Mouse (Mus musculus): ENCODE measurements around the gene Cuedc1. TPM values are rescaled to one million over a fixed set of nuclear protein-coding genes. Genes with fewer than 3 reads are reported as not detected.

Cuedc1 gene
- polyA plus RNA-seq, 1 experiment from 2014 or later: 17.0 TPM

GRCm38 (mm10) chr11:88165683-88166364 lies 68.0 kb downstream of the Cuedc1 start:
- no peak overlapping the region for H3K27ac ChIP-seq (ENCODE audit: low read depth, low read length)
- H3K9me3 ChIP-seq (ENCODE audit: control insufficient read depth, low read length): no peaks in the 10 kb centered on the region
- 81% methylated on average over 10 of the region's 10 CpGs for WGBS
- H3K9ac ChIP-seq (ENCODE audit: low read length): no peak overlapping the region
- peaks cover 33% of the 10 kb centered on the region for H3K4me1 ChIP-seq (ENCODE audit: control insufficient read depth, insufficient read depth, low read length)
- H3K27me3 ChIP-seq (ENCODE audit: control insufficient read depth, insufficient read depth, low read length): 0 out of 2 replicates have a peak, but pooled peaks cover 2% of the 10 kb centered on the region
- H3K36me3 ChIP-seq (ENCODE audit: control insufficient read depth, insufficient read depth, low read length): no peaks in the 10 kb centered on the region
- no peak overlapping the region for H3K4me2 ChIP-seq
- ATAC-seq (ENCODE audit: low FRiP score): no peak
- no peak overlapping the region for H3K4me3 ChIP-seq (ENCODE audit: low read depth, low read length)
- no peak for DNase-seq (ENCODE audit: low spot score, missing footprints)

DNA sequence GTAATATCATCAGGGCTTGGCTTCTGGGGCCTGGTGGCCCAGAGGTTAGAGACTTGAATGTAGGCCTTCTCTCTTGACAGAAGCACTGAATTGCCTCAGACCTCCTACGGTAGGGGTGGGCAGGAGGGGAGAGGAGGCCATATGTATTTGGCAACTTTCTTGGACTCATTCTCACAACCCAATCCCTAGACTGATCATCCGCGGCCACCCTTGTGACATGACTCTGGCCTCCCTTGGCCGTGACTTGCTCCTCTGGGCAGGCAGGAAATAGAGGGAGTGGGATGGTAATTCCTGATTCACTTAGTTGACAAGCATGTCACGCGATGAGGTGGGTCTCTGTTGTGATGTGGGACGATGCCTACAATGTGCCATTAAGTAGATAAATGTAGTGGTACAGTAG lies 68.6 kb downstream of the Cuedc1 start:
- Histone ChIP-seq H3K27ac (ENCODE audit: low read depth, low read length) (no peak overlapping the region), H3K9me3 (ENCODE audit: control insufficient read depth, low read length) (no peaks in the 10 kb centered on the region), H3K36me3 (ENCODE audit: control insufficient read depth, insufficient read depth, low read length) (no peaks in the 10 kb centered on the region), H3K4me2 (no peak overlapping the region), H3K4me3 (ENCODE audit: low read depth, low read length) (no peak overlapping the region), H3K27me3 (ENCODE audit: control insufficient read depth, insufficient read depth, low read length) (0 out of 2 replicates have a peak, but pooled peaks cover 2% of the 10 kb centered on the region), H3K9ac (ENCODE audit: low read length) (no peak overlapping the region), H3K4me1 (ENCODE audit: control insufficient read depth, insufficient read depth, low read length) (peaks cover 29% of the 10 kb centered on the region)
- no peak for ATAC-seq (ENCODE audit: low FRiP score)
- no peak for DNase-seq (ENCODE audit: low spot score, missing footprints)
- 94% methylated on average over 7 of the region's 7 CpGs for WGBS

- H3K4me1 ChIP-seq (ENCODE audit: control insufficient read depth, insufficient read depth, low read length): peaks cover 34% of the 10 kb centered on the region
Observed at GRCm38 (mm10) chr11:88168611-88169010, 70.8 kb downstream of the Cuedc1 start.

DNA sequence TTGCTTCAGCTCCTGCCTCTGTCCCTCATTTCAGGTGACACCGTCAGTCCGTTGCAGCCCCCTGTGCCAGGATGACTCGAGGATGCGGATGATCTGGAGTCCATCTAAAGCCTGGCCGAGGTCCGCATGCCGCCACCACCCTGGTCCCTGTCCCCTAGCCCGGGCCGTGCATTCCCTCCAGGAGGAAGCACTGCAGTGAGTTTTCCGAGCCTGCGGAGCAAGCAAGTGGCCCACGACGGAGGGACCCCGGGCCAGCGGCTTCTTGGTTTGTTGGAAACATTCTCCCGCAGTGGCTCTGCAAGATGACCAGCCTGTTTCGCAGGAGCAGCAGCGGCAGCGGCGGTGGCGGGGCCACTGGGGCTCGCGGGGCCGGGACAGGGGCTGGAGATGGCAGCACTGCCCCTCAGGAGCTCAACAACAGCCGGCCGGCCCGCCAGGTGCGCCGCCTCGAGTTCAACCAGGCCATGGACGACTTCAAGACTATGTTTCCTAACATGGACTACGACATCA lies 71.7 kb downstream of the Cuedc1 start:
- H3K4me3 ChIP-seq (ENCODE audit: low read depth, low read length): no peak overlapping the region
- DNase-seq (ENCODE audit: low spot score, missing footprints): no peak
- H3K36me3 ChIP-seq (ENCODE audit: control insufficient read depth, insufficient read depth, low read length): no peaks in the 10 kb centered on the region
- H3K9ac ChIP-seq (ENCODE audit: low read length): peak overlapping the region; percentile 14; the same call in 1 of the 2 replicates
- ATAC-seq (ENCODE audit: low FRiP score): no peak
- no peak overlapping the region for H3K27ac ChIP-seq (ENCODE audit: low read depth, low read length)
- WGBS: 18% methylated on average over 32 of the region's 32 CpGs
- H3K4me1 ChIP-seq (ENCODE audit: control insufficient read depth, insufficient read depth, low read length): peaks cover 35% of the 10 kb centered on the region
- 0 out of 2 replicates have a peak, but pooled peaks cover 2% of the 10 kb centered on the region for H3K27me3 ChIP-seq (ENCODE audit: control insufficient read depth, insufficient read depth, low read length)
- H3K4me2 ChIP-seq: peak overlapping the region; percentile 25
- no peaks in the 10 kb centered on the region for H3K9me3 ChIP-seq (ENCODE audit: control insufficient read depth, low read length)

More at GRCm38 (mm10) chr11:88168611-88169010, 70.8 kb downstream of the Cuedc1 start:
- Histone ChIP-seq H3K36me3 (ENCODE audit: control insufficient read depth, insufficient read depth, low read length) (no peaks in the 10 kb centered on the region), H3K27me3 (ENCODE audit: control insufficient read depth, insufficient read depth, low read length) (0 out of 2 replicates have a peak, but pooled peaks cover 2% of the 10 kb centered on the region), H3K9me3 (ENCODE audit: control insufficient read depth, low read length) (no peaks in the 10 kb centered on the region), H3K4me2 (no peak overlapping the region), H3K4me3 (ENCODE audit: low read depth, low read length) (no peak overlapping the region), H3K27ac (ENCODE audit: low read depth, low read length) (no peak overlapping the region), H3K9ac (ENCODE audit: low read length) (no peak overlapping the region)
- ATAC-seq (ENCODE audit: low FRiP score) (peak; percentile 25), DNase-seq (ENCODE audit: low spot score, missing footprints) (no peak)
- WGBS: 21% methylated on average over 3 of the region's 3 CpGs

- no peaks in the 10 kb centered on the region for H3K9me3 ChIP-seq (ENCODE audit: control insufficient read depth, low read length)
- ATAC-seq (ENCODE audit: low FRiP score): no peak
Observed at GRCm38 (mm10) chr11:88170606-88171005, 72.7 kb downstream of the Cuedc1 start.

GRCm38 (mm10) chr11:88171876-88172442 lies 74.1 kb downstream of the Cuedc1 start:
- 0 out of 2 replicates have a peak, but pooled peaks cover 2% of the 10 kb centered on the region for H3K27me3 ChIP-seq (ENCODE audit: control insufficient read depth, insufficient read depth, low read length)
- no peak overlapping the region for H3K4me2 ChIP-seq
- H3K9ac ChIP-seq (ENCODE audit: low read length): no peak overlapping the region; the same call in 1 of the 2 replicates
- peaks cover 33% of the 10 kb centered on the region for H3K4me1 ChIP-seq (ENCODE audit: control insufficient read depth, insufficient read depth, low read length)
- ATAC-seq (ENCODE audit: low FRiP score): no peak
- H3K9me3 ChIP-seq (ENCODE audit: control insufficient read depth, low read length): no peaks in the 10 kb centered on the region
- no peak overlapping the region for H3K4me3 ChIP-seq (ENCODE audit: low read depth, low read length)
- H3K36me3 ChIP-seq (ENCODE audit: control insufficient read depth, insufficient read depth, low read length): no peaks in the 10 kb centered on the region
- no peak for DNase-seq (ENCODE audit: low spot score, missing footprints)
- 69% methylated on average over 15 of the region's 15 CpGs for WGBS
- no peak overlapping the region for H3K27ac ChIP-seq (ENCODE audit: low read depth, low read length)

More at GRCm38 (mm10) chr11:88170606-88171005, 72.7 kb downstream of the Cuedc1 start:
- Histone ChIP-seq H3K9ac (ENCODE audit: low read length) (no peak overlapping the region), H3K4me1 (ENCODE audit: control insufficient read depth, insufficient read depth, low read length) (peaks cover 33% of the 10 kb centered on the region), H3K27ac (ENCODE audit: low read depth, low read length) (no peak overlapping the region), H3K4me3 (ENCODE audit: low read depth, low read length) (no peak overlapping the region), H3K36me3 (ENCODE audit: control insufficient read depth, insufficient read depth, low read length) (no peaks in the 10 kb centered on the region), H3K4me2 (no peak overlapping the region), H3K27me3 (ENCODE audit: control insufficient read depth, insufficient read depth, low read length) (0 out of 2 replicates have a peak, but pooled peaks cover 2% of the 10 kb centered on the region)
- no peak for DNase-seq (ENCODE audit: low spot score, missing footprints)
- 46% methylated on average over 3 of the region's 3 CpGs for WGBS

DNA sequence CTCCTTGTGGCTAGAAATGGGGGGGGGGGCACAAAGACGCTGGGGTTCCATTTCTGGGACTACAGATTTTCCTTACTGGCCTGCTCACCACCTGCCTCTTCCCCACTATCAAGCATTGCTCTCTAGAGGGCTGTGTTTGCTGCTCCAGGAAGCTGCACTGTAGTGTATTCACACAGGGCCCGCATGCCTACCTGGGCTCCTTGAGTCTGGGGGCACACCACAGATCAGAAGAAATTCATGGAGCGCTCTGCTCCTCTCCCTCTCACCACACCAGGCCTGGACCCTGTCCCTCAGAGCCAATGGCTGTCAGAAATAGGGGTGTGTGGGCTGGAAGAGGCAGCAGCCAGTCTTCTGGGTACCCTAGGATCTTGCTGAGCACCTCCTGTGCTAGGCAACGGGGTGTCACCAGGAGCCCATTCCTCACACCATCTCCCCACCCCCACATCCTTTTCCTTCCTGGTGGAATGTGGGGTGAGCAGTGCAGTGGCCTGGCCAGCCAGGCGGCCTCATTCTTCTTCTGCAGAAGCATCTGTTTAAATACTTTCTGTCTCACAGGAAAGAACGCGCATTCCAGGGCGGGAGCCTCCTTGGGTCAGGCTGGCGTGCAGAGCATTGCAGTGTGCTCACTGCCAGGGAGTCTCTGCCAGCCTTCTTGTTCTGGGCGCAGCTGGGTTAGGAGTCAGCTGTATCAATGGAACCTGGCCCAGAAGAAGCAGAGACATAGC lies 74.9 kb downstream of the Cuedc1 start:
- Histone ChIP-seq H3K27ac (ENCODE audit: low read depth, low read length) (peak overlapping the region; percentile 5; the same call in 1 of the 2 replicates), H3K27me3 (ENCODE audit: control insufficient read depth, insufficient read depth, low read length) (0 out of 2 replicates have a peak, but pooled peaks cover 2% of the 10 kb centered on the region), H3K36me3 (ENCODE audit: control insufficient read depth, insufficient read depth, low read length) (no peaks in the 10 kb centered on the region), H3K4me3 (ENCODE audit: low read depth, low read length) (no peak overlapping the region), H3K4me1 (ENCODE audit: control insufficient read depth, insufficient read depth, low read length) (peaks cover 33% of the 10 kb centered on the region), H3K4me2 (no peak overlapping the region), H3K9me3 (ENCODE audit: control insufficient read depth, low read length) (no peaks in the 10 kb centered on the region), H3K9ac (ENCODE audit: low read length) (peak overlapping the region; percentile 30)
- 34% methylated on average over 10 of the region's 10 CpGs for WGBS
- DNase-seq (ENCODE audit: low spot score, missing footprints) (no peak), ATAC-seq (ENCODE audit: low FRiP score) (peak; percentile 31; the same call in 1 of the 2 replicates)

- H3K36me3 ChIP-seq (ENCODE audit: control insufficient read depth, insufficient read depth, low read length): no peaks in the 10 kb centered on the region
- DNase-seq (ENCODE audit: low spot score, missing footprints) (no peak), ATAC-seq (ENCODE audit: low FRiP score) (0 out of 2 replicates have a peak, but pooled peaks have one; percentile 16)
- 0 out of 2 replicates have a peak, but pooled peaks cover 2% of the 10 kb centered on the region for H3K27me3 ChIP-seq (ENCODE audit: control insufficient read depth, insufficient read depth, low read length)
- no peaks in the 10 kb centered on the region for H3K9me3 ChIP-seq (ENCODE audit: control insufficient read depth, low read length)
- peaks cover 30% of the 10 kb centered on the region for H3K4me1 ChIP-seq (ENCODE audit: control insufficient read depth, insufficient read depth, low read length)
- 31% methylated on average over 9 of the region's 9 CpGs for WGBS
- no peak overlapping the region for H3K9ac ChIP-seq (ENCODE audit: low read length)
- no peak overlapping the region for H3K4me3 ChIP-seq (ENCODE audit: low read depth, low read length)
- H3K27ac ChIP-seq (ENCODE audit: low read depth, low read length): peak overlapping the region; percentile 5; the same call in 1 of the 2 replicates
- no peak overlapping the region for H3K4me2 ChIP-seq
Observed at GRCm38 (mm10) chr11:88173386-88174025, 75.6 kb downstream of the Cuedc1 start.

Measured in midbrain, embryonic 11.5 days (tissue).